Mouse (Mus musculus): ENCODE measurements around the gene Zkscan5. TPM values are rescaled to one million over a fixed set of nuclear protein-coding genes. Genes with fewer than 3 reads are reported as not detected.

Gene Zkscan5
- polyA plus RNA-seq, 1 experiment from 2014 or later: 13.6 TPM

GRCm38 (mm10) chr5:145249520-145249919 is 45.2 kb downstream of the Zkscan5 start:
- Histone ChIP-seq H3K36me3 (peaks cover 53% of the 10 kb centered on the region), H3K4me3 (no peak overlapping the region), H3K4me1 (no peaks in the 10 kb centered on the region), H3K9ac (no peak overlapping the region), H3K9me3 (no peaks in the 10 kb centered on the region), H3K4me2 (no peak overlapping the region), H3K27me3 (no peaks in the 10 kb centered on the region), H3K27ac (no peak overlapping the region)
- 94% methylated on average over 3 of the region's 3 CpGs for WGBS
- no peak for ATAC-seq (ENCODE audit: insufficient number of reproducible peaks, low FRiP score, low TSS enrichment, low read depth)

Other genes with a start within 250 kb of the Zkscan5 start
- gene Smurf1, start 238.7 kb upstream of the Zkscan5 start, polyA plus RNA-seq (2015; fragmentation: Nextera tagmentation; extraction: Ambion mirVana): 16.3 and 18.3 TPM in 2 replicates
- not detected in 2 replicates for gene Gm4871, start 171.8 kb upstream of the Zkscan5 start, polyA plus RNA-seq (2015; fragmentation: Nextera tagmentation; extraction: Ambion mirVana)
- gene 1700018F24Rik, start 161.6 kb upstream of the Zkscan5 start, polyA plus RNA-seq (2015; fragmentation: Nextera tagmentation; extraction: Ambion mirVana): not detected in 2 replicates
- gene Arpc1a, start 120.7 kb upstream of the Zkscan5 start, polyA plus RNA-seq (2015; fragmentation: Nextera tagmentation; extraction: Ambion mirVana): 143 and 147 TPM in 2 replicates
- not detected in 2 replicates for gene Kpna7, start 120.5 kb upstream of the Zkscan5 start, polyA plus RNA-seq (2015; fragmentation: Nextera tagmentation; extraction: Ambion mirVana)
- gene Arpc1b, start 90.3 kb upstream of the Zkscan5 start, polyA plus RNA-seq (2015; fragmentation: Nextera tagmentation; extraction: Ambion mirVana): 389 and 480 TPM in 2 replicates
- gene Pdap1, start 64.3 kb upstream of the Zkscan5 start, polyA plus RNA-seq (2015; fragmentation: Nextera tagmentation; extraction: Ambion mirVana): 89.2 and 95.1 TPM in 2 replicates
- 168 and 184 TPM in 2 replicates for gene Bud31, start 64.2 kb upstream of the Zkscan5 start, polyA plus RNA-seq (2015; fragmentation: Nextera tagmentation; extraction: Ambion mirVana)
- 17.2 TPM in 2 replicates for gene Ptcd1, start 37.5 kb upstream of the Zkscan5 start, polyA plus RNA-seq (2015; fragmentation: Nextera tagmentation; extraction: Ambion mirVana)
- gene Cpsf4, start 37.3 kb upstream of the Zkscan5 start, polyA plus RNA-seq (2015; fragmentation: Nextera tagmentation; extraction: Ambion mirVana): 40.7 and 40.8 TPM in 2 replicates
- 590 and 623 TPM in 2 replicates for gene Atp5j2, start 12.5 kb upstream of the Zkscan5 start, polyA plus RNA-seq (2015; fragmentation: Nextera tagmentation; extraction: Ambion mirVana)
- gene Zkscan14, start 2.7 kb upstream of the Zkscan5 start, polyA plus RNA-seq (2015; fragmentation: Nextera tagmentation; extraction: Ambion mirVana): 11.1 and 11.7 TPM in 2 replicates
- gene Zfp655, start 27.2 kb downstream of the Zkscan5 start, polyA plus RNA-seq (2015; fragmentation: Nextera tagmentation; extraction: Ambion mirVana): 32.3 and 33.2 TPM in 2 replicates
- gene Zscan25, start 75.9 kb downstream of the Zkscan5 start, polyA plus RNA-seq (2015; fragmentation: Nextera tagmentation; extraction: Ambion mirVana): 0.25 and 0.92 TPM in 2 replicates
- not detected in 2 replicates for gene Cyp3a57, start 140.7 kb downstream of the Zkscan5 start, polyA plus RNA-seq (2015; fragmentation: Nextera tagmentation; extraction: Ambion mirVana)

Data from limb, embryonic 15.5 days (tissue).